ENCODE assay signal across 34 mouse cellular contexts in genomic region chr9:77577931-77578330, GRCm38 (mm10). TPM values are rescaled to one million over a fixed set of nuclear protein-coding genes. Genes with fewer than 3 reads are reported as not detected.
"Had no signal": no experiment of that assay in that cellular context is flagged by ENCODE, and none has a peak within 500 bp of the region (broad histone marks: within the 10 kb centered on the region; RNA-seq: fewer than 3 reads in every experiment).

No protein-coding gene starts in this region.

- H3K9ac ChIP-seq: heart, embryonic 12.5 days; heart, embryonic 13.5 days; heart, embryonic 15.5 days; hindbrain, embryonic 12.5 days; hindbrain, embryonic 13.5 days; hindbrain, embryonic 14.5 days; hindbrain, embryonic 15.5 days; intestine, embryonic 15.5 days; kidney, embryonic 15.5 days had no signal

- H3K4me3 ChIP-seq: heart, embryonic 12.5 days; heart, embryonic 13.5 days; heart, embryonic 15.5 days; hindbrain, embryonic 10.5 days; hindbrain, embryonic 12.5 days; hindbrain, embryonic 13.5 days; hindbrain, embryonic 15.5 days; intestine, embryonic 15.5 days; kidney, embryonic 15.5 days; layer of hippocampus, adult 2 months; left cerebral cortex, adult 2 months had no signal

- H3K4me2 ChIP-seq: heart, embryonic 11.5 days; heart, embryonic 12.5 days; heart, embryonic 13.5 days; heart, embryonic 15.5 days; hindbrain, embryonic 12.5 days; hindbrain, embryonic 13.5 days; hindbrain, embryonic 14.5 days; hindbrain, embryonic 15.5 days; intestine, embryonic 15.5 days; kidney, embryonic 15.5 days had no signal

- H3K9me3 ChIP-seq: heart, embryonic 12.5 days; heart, embryonic 13.5 days; heart, embryonic 15.5 days; hindbrain, embryonic 10.5 days; hindbrain, embryonic 12.5 days; hindbrain, embryonic 13.5 days; hindbrain, embryonic 15.5 days; intestine, embryonic 15.5 days; kidney, embryonic 15.5 days had no signal

- H3K4me1 ChIP-seq: hindbrain, embryonic 10.5 days; hindbrain, embryonic 12.5 days; hindbrain, embryonic 13.5 days; hindbrain, embryonic 15.5 days; intestine, embryonic 15.5 days; kidney, embryonic 15.5 days had no signal

- DNase-seq: heart, postnatal 10 days; heart, postnatal 36 days; heart, postnatal 4 days; kidney, adult 11 months; kidney, adult 18-20 months; kidney, adult 2 months; kidney, adult 8-10 months; kidney, adult 9 months; kidney, postnatal 10 days; kidney, postnatal 14 days; kidney, postnatal 25 days; kidney, postnatal 36 days; kidney, postnatal 4 days; layer of hippocampus, adult 9-11 months; layer of hippocampus, postnatal 36 days had no signal

- H3K36me3 ChIP-seq: heart, embryonic 12.5 days; heart, embryonic 13.5 days; heart, embryonic 15.5 days; hindbrain, embryonic 10.5 days; hindbrain, embryonic 12.5 days; hindbrain, embryonic 13.5 days; hindbrain, embryonic 15.5 days; intestine, embryonic 15.5 days; kidney, embryonic 15.5 days had no signal

- H3K27ac ChIP-seq: heart, embryonic 13.5 days; heart, embryonic 15.5 days; hindbrain, embryonic 10.5 days; hindbrain, embryonic 12.5 days; hindbrain, embryonic 13.5 days; hindbrain, embryonic 14.5 days; hindbrain, embryonic 15.5 days; hindbrain, postnatal 0 days; intestine, embryonic 15.5 days; kidney, embryonic 15.5 days; kidney, postnatal 0 days; layer of hippocampus, adult 2 months; left cerebral cortex, adult 2 months had no signal

- H3K27me3 ChIP-seq: heart, embryonic 12.5 days; heart, embryonic 13.5 days; heart, embryonic 15.5 days; hindbrain, embryonic 12.5 days; hindbrain, embryonic 13.5 days; hindbrain, embryonic 15.5 days; intestine, embryonic 15.5 days; kidney, embryonic 15.5 days had no signal

RNA-seq across cellular contexts. Expression of gene Klhl31, which starts 58.4 kb away (rescaled TPM):
- total RNA-seq: hematopoietic stem cell, adult 5-6 weeks; layer of hippocampus, adult 18-20 months had no signal
- polyA plus RNA-seq: intestine, postnatal 0 days; large intestine, adult 2 months had no signal
